Mouse (Mus musculus): ENCODE data around the gene Psmb2.

Psmb2 gene

DNA sequence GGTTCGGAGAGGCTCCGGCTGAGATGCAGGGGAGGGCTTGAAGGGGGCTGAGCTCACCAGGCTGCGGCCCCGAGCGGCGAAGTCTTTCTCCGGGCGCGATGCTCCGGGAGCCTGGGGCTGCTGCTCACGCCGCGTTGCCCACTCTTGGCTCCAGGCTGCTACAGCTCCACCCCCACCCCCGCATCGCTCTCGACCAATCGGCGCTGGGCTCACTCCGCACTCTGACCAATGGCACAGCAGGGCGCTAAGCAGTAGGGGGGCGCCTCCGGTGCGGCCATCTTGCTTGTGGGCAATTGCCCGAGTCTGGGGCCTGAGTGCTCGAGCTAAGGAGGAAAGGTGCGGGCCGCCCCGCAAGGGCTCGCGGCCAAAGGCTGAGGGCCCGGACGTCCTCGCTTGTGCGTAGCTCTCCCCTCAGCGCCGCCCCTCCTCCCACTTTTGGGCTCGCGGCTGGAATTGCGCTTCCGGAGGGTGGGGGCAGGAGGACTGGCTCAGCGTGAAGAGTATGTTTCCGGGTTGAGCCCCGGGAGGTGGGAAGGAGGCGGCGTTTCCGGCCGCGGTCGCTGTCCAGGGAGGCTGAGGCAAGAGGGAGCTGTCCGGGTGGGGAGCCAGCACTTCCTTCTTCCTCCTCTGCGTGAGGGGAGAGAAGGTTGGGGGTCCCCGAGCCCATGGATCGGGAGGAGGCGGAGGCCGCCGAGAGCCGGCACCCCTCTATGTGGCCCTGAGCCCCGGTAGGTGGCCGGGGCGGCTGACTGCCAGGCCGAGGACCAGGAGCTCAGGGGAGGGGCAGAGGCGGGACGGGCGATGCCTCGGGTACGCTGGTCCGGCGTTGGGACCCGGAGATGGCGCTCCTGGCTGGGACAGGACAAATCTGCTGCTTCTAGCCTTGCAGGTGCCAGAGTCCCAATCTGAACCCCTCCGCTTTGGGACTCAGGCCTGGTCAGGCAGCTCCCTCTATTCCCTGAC is 76.1 kb downstream of the Psmb2 start, which contains the start of the genes Ncdn and AU040320:
Ncdn (minus strand) TSS at position 171 of the 963 bp plus-strand sequence.
AU040320 (plus strand) TSS at position 277 of the 963 bp plus-strand sequence.
- peak; percentile 97 for DNase-seq

DNA sequence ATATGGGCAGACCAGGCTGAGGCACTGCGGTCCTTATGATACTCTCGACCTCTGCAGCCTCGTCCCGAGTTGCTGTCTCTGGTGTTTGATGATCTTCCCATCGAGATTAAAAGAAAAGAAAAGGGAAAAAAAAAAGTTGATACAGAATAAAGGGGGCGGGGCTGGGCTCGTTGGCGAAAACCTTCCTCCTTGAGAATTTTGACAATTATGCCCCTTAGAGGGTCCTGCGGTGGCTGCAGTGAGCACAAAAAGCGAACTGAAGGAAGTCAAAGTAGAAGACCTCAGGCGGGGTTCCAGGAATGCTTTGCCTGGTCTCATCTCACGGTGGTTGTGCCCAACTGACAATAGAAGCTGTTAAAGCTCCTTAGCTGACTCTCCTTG is 76.8 kb downstream of the Psmb2 start:
- no peak for DNase-seq

DNA sequence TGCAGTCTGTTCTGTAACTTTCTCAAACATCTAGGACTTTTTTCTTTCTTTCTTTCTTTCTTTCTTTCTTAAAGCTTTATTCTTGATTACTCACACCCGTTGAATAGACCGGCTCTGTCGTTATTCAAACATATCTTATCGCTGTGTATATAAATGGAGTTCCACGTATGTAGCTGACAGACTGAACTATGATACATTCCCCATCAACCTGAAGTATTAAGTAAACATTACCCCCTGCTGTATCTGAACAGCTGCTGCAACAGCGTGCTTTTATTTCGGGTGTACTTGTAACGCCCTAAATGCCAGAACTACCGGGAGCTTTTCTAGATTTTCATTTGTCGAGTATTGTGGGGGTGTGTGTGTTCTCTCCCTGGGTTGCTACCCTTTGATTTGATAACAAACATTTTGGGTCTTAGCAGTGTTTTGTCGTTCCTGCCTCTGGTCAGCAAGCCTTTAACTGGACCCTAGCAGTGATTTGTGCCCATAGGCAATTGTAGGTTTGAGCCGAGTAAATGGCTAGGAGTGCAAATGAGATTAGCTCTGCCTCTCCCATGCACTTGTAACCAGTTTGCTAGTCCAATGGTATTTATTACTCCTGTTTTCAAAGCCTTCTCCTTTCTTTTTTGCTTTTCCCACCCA is 77.4 kb downstream of the Psmb2 start:
- no peak for DNase-seq

DNA sequence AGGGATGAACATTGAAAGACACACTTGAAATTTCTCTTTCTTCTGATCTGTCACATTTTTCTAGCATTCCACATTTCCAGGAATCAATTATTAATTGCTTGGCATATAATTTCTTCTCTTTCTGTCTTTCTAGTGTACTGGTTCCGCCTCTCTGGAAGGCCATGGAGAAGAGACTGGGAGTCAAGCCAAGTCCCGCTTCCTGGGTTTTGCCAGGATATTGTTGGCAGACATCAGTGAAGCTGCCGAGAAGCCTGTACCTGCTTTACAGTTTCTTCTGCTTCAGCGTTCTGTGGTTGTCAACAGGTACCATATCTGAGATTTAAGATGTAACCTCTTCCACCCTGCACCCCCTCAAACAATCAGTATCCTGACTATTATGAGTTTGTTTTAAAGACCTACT is 79.3 kb downstream of the Psmb2 start:
- peak; percentile 77 to 82 for DNase-seq

DNA sequence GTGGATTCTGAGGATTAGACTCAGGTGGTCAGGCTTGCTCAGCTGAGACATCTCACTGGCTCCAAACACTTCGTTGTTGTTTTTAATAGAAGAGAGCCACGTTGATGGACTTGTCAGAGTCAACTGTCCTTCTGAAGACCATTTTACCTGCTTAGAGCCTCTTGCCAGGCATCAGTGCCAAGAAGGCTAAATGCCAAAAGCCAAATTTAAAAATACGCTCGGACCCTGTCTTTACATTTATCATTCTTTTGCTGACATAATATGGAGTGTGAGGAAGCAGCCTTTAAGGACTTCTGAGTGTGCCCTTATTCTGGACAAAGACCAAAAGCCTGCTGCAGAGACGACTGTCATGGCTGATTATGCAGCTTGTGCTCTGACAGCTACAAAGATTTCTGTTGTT is 80.9 kb downstream of the Psmb2 start:
- no peak for DNase-seq
